Mouse (Mus musculus) cerebellum, adult 11 months (tissue): Measurements from ENCODE around the gene Has3.
"Not testable (repeated sequence)": the region's sequence is repeated elsewhere in the genome, so short reads cannot be mapped to it uniquely, and the experiment has no call there.

Experiments
- DNase-seq: peaks from one replicate; pipeline ENCODE4 v3.0.0; 2022

Has3 gene

GRCm38 (mm10) chr8:106870051-106870450 lies at the start of gene Has3:
TSS of gene Has3 (plus strand) at chr8:106870242.
- DNase-seq: no peak

GRCm38 (mm10) chr8:106820553-106821515 lies 49.2 kb upstream of the Has3 start:
- no peak for DNase-seq

GRCm38 (mm10) chr8:106828921-106829320 lies 41.1 kb upstream of the Has3 start:
- no peak for DNase-seq

- DNase-seq: peak; percentile 71
Observed at GRCm38 (mm10) chr8:106829526-106830045, 40.5 kb upstream of the Has3 start.

- DNase-seq: no peak
Observed at GRCm38 (mm10) chr8:106834899-106835298, 35.1 kb upstream of the Has3 start.

GRCm38 (mm10) chr8:106836525-106836924 lies 33.5 kb upstream of the Has3 start:
- no peak for DNase-seq

- DNase-seq: no peak
Observed at GRCm38 (mm10) chr8:106838803-106839202, 31.2 kb upstream of the Has3 start.

GRCm38 (mm10) chr8:106839209-106840001 lies 30.6 kb upstream of the Has3 start:
- DNase-seq: no peak

- DNase-seq: no peak
Observed at GRCm38 (mm10) chr8:106850034-106850433, 20.0 kb upstream of the Has3 start.

GRCm38 (mm10) chr8:106854534-106855241 lies 15.4 kb upstream of the Has3 start:
- no peak for DNase-seq

- DNase-seq: no peak
Observed at GRCm38 (mm10) chr8:106855242-106855562, 14.8 kb upstream of the Has3 start.

GRCm38 (mm10) chr8:106862845-106863244 lies 7.2 kb upstream of the Has3 start:
- no peak for DNase-seq

GRCm38 (mm10) chr8:106865354-106865753 lies 4.7 kb upstream of the Has3 start:
- peak; percentile 20 for DNase-seq

- DNase-seq: peak; percentile 41
Observed at GRCm38 (mm10) chr8:106870537-106871327, 690 bp downstream of the Has3 start.

GRCm38 (mm10) chr8:106871328-106871926 lies 1.4 kb downstream of the Has3 start:
- DNase-seq: no peak

- DNase-seq: peak; percentile 32
Observed at GRCm38 (mm10) chr8:106871931-106872371, 1.9 kb downstream of the Has3 start.

GRCm38 (mm10) chr8:106872454-106873034 lies 2.5 kb downstream of the Has3 start:
- no peak for DNase-seq

- no peak for DNase-seq
Observed at GRCm38 (mm10) chr8:106880121-106880707, 10.2 kb downstream of the Has3 start.

GRCm38 (mm10) chr8:106884094-106884493 lies 14.1 kb downstream of the Has3 start:
- DNase-seq: not testable (repeated sequence)

GRCm38 (mm10) chr8:106884826-106885400 lies 14.9 kb downstream of the Has3 start:
- DNase-seq: not testable (repeated sequence)
